Mouse (Mus musculus) limb, embryonic 14.5 days (tissue): ENCODE data around the gene Pfdn2. TPM values are rescaled to one million over a fixed set of nuclear protein-coding genes. Genes with fewer than 3 reads are reported as not detected.
A peak's percentile ranks its signal among the peaks of the same experiment; 100 is the strongest.

Experiments
- ATAC-seq: fragments of 200-750 bp; cut with Nextera tagmentation; 2 replicates; pipeline ENCODE4 v1.8.0; 2017; ENCODE audit warnings: low read depth, moderate number of reproducible peaks, moderate TSS enrichment; ENCODE audit not compliant: low FRiP score
- DNase-seq: peaks from one replicate; pipeline ENCODE4 v3.0.0-alpha.2; 2015; ENCODE audit warnings: low spot score
- H3K27ac ChIP-seq: fragments of 300-500 bp; sonication (generic); replicated peaks from 2 replicates; pipeline ENCODE4 v1.5.1; 2014; ENCODE audit warnings: low read depth, mild to moderate bottlenecking, low read length, moderate library complexity, mixed read lengths
- H3K27me3 ChIP-seq: fragments of 300-500 bp; sonication (generic); 2 replicates; pipeline ENCODE4 v1.6.1; 2014; ENCODE audit warnings: low read length, mixed read lengths; ENCODE audit not compliant: control insufficient read depth, insufficient read depth
- H3K36me3 ChIP-seq: fragments of 300-500 bp; sonication (generic); 2 replicates; pipeline ENCODE4 v1.6.1; 2014; ENCODE audit warnings: mild to moderate bottlenecking, low read length, moderate library complexity, mixed read lengths; ENCODE audit not compliant: control insufficient read depth, insufficient read depth
- H3K4me1 ChIP-seq: fragments of 300-500 bp; sonication (generic); 2 replicates; pipeline ENCODE4 v1.6.1; 2014; ENCODE audit warnings: antibody characterized with exemption, low read length, mixed read lengths; ENCODE audit not compliant: control insufficient read depth, insufficient read depth
- H3K4me2 ChIP-seq: fragments of 300-500 bp; sonication (generic); replicated peaks from 2 replicates; pipeline ENCODE4 v1.6.1; 2014; ENCODE audit warnings: low read depth, mild to moderate bottlenecking, low read length, moderate library complexity; ENCODE audit not compliant: severe bottlenecking
- H3K4me3 ChIP-seq: fragments of 300-500 bp; sonication (generic); replicated peaks from 2 replicates; pipeline ENCODE4 v1.5.1; 2014; ENCODE audit warnings: low read length
- H3K9ac ChIP-seq: fragments of 300-500 bp; sonication (generic); 2 replicates; pipeline ENCODE4 v1.6.1; 2014; ENCODE audit warnings: mild to moderate bottlenecking, low read depth, low read length, moderate library complexity; ENCODE audit not compliant: severe bottlenecking
- H3K9me3 ChIP-seq: fragments of 300-500 bp; sonication (generic); 2 replicates; pipeline ENCODE4 v1.6.1; 2016; ENCODE audit warnings: low read length; ENCODE audit not compliant: control insufficient read depth
- POLR2A ChIP-seq: fragments of 200-500 bp; IDR thresholded peaks from 2 replicates; pipeline ENCODE4 v1.8.0; 2012; ENCODE audit warnings: inconsistent platforms, mild to moderate bottlenecking, moderate library complexity, borderline replicate concordance; ENCODE audit not compliant: insufficient read depth, insufficient read length; ENCODE audit errors: extremely low read depth
- WGBS: fragments of 180-500 bp; shearing (Covaris S2); extraction: QIAGEN DNeasy Blood & Tissue Kit; methylation state at CpG from one replicate; pipeline ENCODE4 v1.1.7; 2014; 5-methylcytosine and 5-hydroxymethylcytosine counted together
- polyA plus RNA-seq, 2 experiments: library from polyadenylated mRNA; depleted of rRNA in 1 of 2; stranded (reverse) in 1 of 2; unstranded in 1 of 2; fragments of >200 nt; fragmentation: Nextera tagmentation in 1 of 2; extraction: Ambion mirVana in 1 of 2; gene quantifications; 2 replicates each; pipeline versions ENCODE4 v1.2.1 to v1.2.3; 2012 to 2014

Pfdn2 gene
- polyA plus RNA-seq, 2 experiments: 43.0 to 82.5 TPM

GRCm38 (mm10) chr1:171361106-171362103, 15.9 kb downstream of the Pfdn2 start:
- Histone ChIP-seq H3K36me3 (peaks cover 26% of the 10 kb centered on the region), H3K4me1 (peaks cover 13% of the 10 kb centered on the region; the same call in 1 of the 2 replicates), H3K27ac (peak overlapping the region; percentile 77), H3K27me3 (no peaks in the 10 kb centered on the region), H3K4me2 (peak overlapping the region; percentile 91), H3K4me3 (peak overlapping the region; percentile 54), H3K9ac (peak overlapping the region; percentile 58), H3K9me3 (no peaks in the 10 kb centered on the region)
- ATAC-seq (peak; percentile 73), DNase-seq (peak; percentile 81)
- TF ChIP-seq POLR2A: no peak
- 18% methylated on average over 16 of the region's 16 CpGs for WGBS

GRCm38 (mm10) chr1:171365934-171366333, 20.5 kb downstream of the Pfdn2 start:
- ATAC-seq: no peak
- H3K4me2 ChIP-seq: no peak overlapping the region
- no peak overlapping the region for H3K9ac ChIP-seq
- peaks cover 7% of the 10 kb centered on the region; the same call in 1 of the 2 replicates for H3K4me1 ChIP-seq
- no peak for TF ChIP-seq POLR2A
- no peaks in the 10 kb centered on the region for H3K36me3 ChIP-seq
- H3K27ac ChIP-seq: no peak overlapping the region
- H3K9me3 ChIP-seq: no peaks in the 10 kb centered on the region
- H3K4me3 ChIP-seq: no peak overlapping the region
- no peak for DNase-seq
- WGBS: 70% methylated on average over 7 of the region's 7 CpGs
- H3K27me3 ChIP-seq: peaks cover 9% of the 10 kb centered on the region; the same call in 1 of the 2 replicates

GRCm38 (mm10) chr1:171369845-171370556, 24.5 kb downstream of the Pfdn2 start, which contains the start of gene Nectin4:
TSS of gene Nectin4 (plus strand) at chr1:171370099.
- Histone ChIP-seq H3K4me2 (peak within 1 kb of the TSS; percentile 21; the same call in 1 of the 2 replicates), H3K36me3 (no peaks in the 10 kb centered on the region), H3K4me1 (no peaks in the 10 kb centered on the region), H3K9me3 (no peaks in the 10 kb centered on the region), H3K27me3 (peaks cover 17% of the 10 kb centered on the region), H3K9ac (no peak within 1 kb of the TSS), H3K27ac (no peak within 1 kb of the TSS), H3K4me3 (peak within 1 kb of the TSS; percentile 15; the same call in 1 of the 2 replicates)
- DNase-seq (no peak), ATAC-seq (no peak)
- WGBS: 33% methylated on average over 19 of the region's 20 CpGs
- TF ChIP-seq POLR2A: no peak

GRCm38 (mm10) chr1:171372880-171373279, 27.4 kb downstream of the Pfdn2 start:
- H3K4me2 ChIP-seq: no peak overlapping the region
- no peak for ATAC-seq
- H3K36me3 ChIP-seq: no peaks in the 10 kb centered on the region
- DNase-seq: no peak
- no peak for TF ChIP-seq POLR2A
- H3K9ac ChIP-seq: no peak overlapping the region
- H3K4me3 ChIP-seq: no peak overlapping the region
- no peaks in the 10 kb centered on the region for H3K4me1 ChIP-seq
- no peak overlapping the region for H3K27ac ChIP-seq
- no peaks in the 10 kb centered on the region for H3K9me3 ChIP-seq
- peaks cover 17% of the 10 kb centered on the region for H3K27me3 ChIP-seq
- 53% methylated on average over 3 of the region's 3 CpGs for WGBS

GRCm38 (mm10) chr1:171373946-171374345, 28.5 kb downstream of the Pfdn2 start:
- DNase-seq (no peak), ATAC-seq (peak; percentile 54)
- no peak for TF ChIP-seq POLR2A
- H3K27me3 ChIP-seq: peaks cover 17% of the 10 kb centered on the region
- no peak overlapping the region for H3K4me3 ChIP-seq
- H3K4me2 ChIP-seq: 0 out of 2 replicates have a peak overlapping the region, but pooled peaks have one; percentile 8
- WGBS: 0% methylated on average over 4 of the region's 4 CpGs
- H3K27ac ChIP-seq: no peak overlapping the region
- no peaks in the 10 kb centered on the region for H3K9me3 ChIP-seq
- no peaks in the 10 kb centered on the region for H3K36me3 ChIP-seq
- peak overlapping the region; percentile 36; the same call in 1 of the 2 replicates for H3K9ac ChIP-seq
- H3K4me1 ChIP-seq: no peaks in the 10 kb centered on the region
